Comparison of ENCODE assay signal across 20 mouse cellular contexts in the genomic region with DNA sequence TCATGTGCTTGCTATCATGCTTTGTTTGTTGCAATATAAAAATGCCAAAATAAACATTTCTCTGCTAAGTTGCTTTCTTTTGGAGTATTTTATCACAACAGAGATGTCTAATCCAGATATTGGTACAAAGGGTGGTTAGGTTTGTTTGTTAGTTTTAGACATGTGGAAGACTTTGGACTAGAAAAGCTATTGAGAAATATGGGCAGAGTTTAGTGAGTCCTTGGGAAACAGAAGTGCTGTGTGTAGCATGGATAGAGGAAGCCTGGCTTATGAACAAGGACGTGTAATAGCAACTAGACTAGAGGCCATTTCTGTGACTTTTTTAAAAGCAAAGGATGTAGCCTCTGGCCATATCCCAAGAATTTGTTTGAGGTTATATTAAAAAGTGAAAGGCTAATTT.
"Had no signal": no experiment of that assay in that cellular context is flagged by ENCODE, and none has a peak within 500 bp of the region (broad histone marks: within the 10 kb centered on the region; RNA-seq: fewer than 3 reads in every experiment).

No protein-coding gene starts in this region.

- H3K4me2 ChIP-seq: lung, embryonic 14.5 days; midbrain, embryonic 12.5 days; neural tube, embryonic 13.5 days; neural tube, embryonic 15.5 days; stomach, embryonic 15.5 days had no signal

- H3K9ac ChIP-seq: lung, embryonic 14.5 days; midbrain, embryonic 12.5 days; neural tube, embryonic 13.5 days; neural tube, embryonic 15.5 days; stomach, embryonic 15.5 days had no signal

- H3K9me3 ChIP-seq: midbrain, embryonic 10.5 days; midbrain, embryonic 12.5 days; neural tube, embryonic 13.5 days; neural tube, embryonic 15.5 days; stomach, embryonic 15.5 days had no signal

- DNase-seq: lung, embryonic 14.5 days; lung, postnatal 10 days; lung, postnatal 4 days; midbrain, embryonic 14.5 days; retina, postnatal 1 day; right cerebral cortex, adult 18-20 months; right cerebral cortex, postnatal 25 days; right cerebral cortex, postnatal 4 days; spleen, adult 18-20 months; thymus, adult 2 months; thymus, postnatal 25 days; thymus, postnatal 4 days had no signal

- H3K36me3 ChIP-seq: midbrain, embryonic 10.5 days; midbrain, embryonic 12.5 days; neural tube, embryonic 13.5 days; neural tube, embryonic 15.5 days; stomach, embryonic 15.5 days had no signal

- H3K4me1 ChIP-seq: midbrain, embryonic 10.5 days; midbrain, embryonic 12.5 days; neural tube, embryonic 13.5 days; neural tube, embryonic 15.5 days; stomach, embryonic 15.5 days had no signal

- H3K27ac ChIP-seq: midbrain, embryonic 10.5 days; midbrain, embryonic 12.5 days; neural tube, embryonic 13.5 days; neural tube, embryonic 15.5 days; stomach, embryonic 15.5 days; stomach, postnatal 0 days had no signal

- H3K27me3 ChIP-seq: midbrain, embryonic 12.5 days; neural tube, embryonic 13.5 days; neural tube, embryonic 15.5 days; stomach, embryonic 15.5 days had no signal

- H3K4me3 ChIP-seq: midbrain, embryonic 10.5 days; midbrain, embryonic 12.5 days; myocyte; neural tube, embryonic 13.5 days; neural tube, embryonic 15.5 days; stomach, embryonic 15.5 days had no signal

- ATAC-seq: midbrain, embryonic 16.5 days had no signal
